Mouse (Mus musculus) gonadal fat pad, adult 2 months (tissue): ENCODE results near the gene Nrk. TPM values are rescaled to one million over a fixed set of nuclear protein-coding genes. Genes with fewer than 3 reads are reported as not detected.

Source experiments
- DNase-seq: peaks from one replicate; pipeline ENCODE4 v3.0.0-alpha.2; 2012; ENCODE audit warnings: low read depth
- polyA plus RNA-seq: library from polyadenylated mRNA; depleted of rRNA; stranded (reverse); fragments of >200 nt; gene quantifications from 2 replicates; pipeline ENCODE4 v1.2.3, GENCODE M21; 2012; rRNA removed

The Nrk gene
- polyA plus RNA-seq: 0.18 and 0.28 TPM in 2 replicates

DNA sequence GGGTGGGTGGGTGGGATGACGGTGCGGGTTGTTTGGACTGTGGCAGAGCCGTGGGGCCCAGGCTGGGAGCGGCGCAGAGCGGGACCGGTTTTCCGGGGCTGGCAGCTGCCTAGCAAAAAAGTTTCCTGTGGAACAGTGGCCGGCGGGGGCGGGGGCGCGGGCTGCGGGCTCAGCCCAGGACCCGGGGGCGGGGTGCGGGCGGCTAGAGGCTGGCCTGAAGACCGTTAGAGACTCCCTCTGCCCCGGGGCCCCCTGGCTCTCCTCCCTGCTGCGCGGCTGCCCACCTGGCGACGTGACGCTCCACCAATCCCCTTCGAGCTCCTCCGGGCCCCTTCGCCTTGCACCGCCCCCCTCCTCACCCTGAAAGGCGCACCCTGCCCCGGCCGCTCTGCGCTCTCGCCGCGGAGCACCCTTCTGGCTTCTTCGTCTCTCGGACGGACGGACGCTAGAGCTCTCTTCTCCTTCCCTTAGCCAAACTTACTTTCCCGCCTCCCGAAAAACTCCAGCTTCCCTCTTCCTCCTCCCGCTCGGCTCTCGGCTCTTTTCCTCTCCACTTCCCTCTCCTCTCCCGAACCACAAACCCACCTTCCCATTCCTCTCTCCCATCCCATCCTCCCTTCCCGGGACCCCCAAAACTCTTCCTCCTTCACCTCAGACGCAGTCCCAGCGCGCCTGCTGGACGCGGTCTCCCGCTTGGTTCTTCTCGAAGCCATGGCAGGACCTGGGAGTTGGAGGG is at the start of gene Nrk:
TSS of gene Nrk (plus strand) at position 390 of the 736 bp plus-strand sequence.
- DNase-seq: no peak

DNA sequence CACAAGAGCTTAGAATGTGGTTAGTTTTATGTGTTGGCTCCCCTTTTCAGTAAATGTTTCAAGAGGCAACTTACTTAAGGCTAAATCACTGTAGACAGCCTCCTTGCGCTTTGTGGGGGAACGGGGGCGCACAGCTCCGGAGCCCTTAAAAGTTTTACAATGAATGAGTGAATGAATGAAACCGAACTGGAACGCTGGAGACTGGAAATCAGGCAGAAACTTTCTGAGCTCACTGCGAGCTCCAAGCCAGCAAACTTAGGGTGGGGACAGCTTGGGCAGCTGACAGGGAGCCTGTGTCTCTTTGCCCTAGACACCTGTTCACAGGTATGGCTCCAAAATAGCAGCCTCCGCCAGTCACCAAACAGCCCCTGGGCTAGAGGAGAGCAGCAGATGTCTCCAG is 864 bp upstream of the Nrk start:
- DNase-seq: no peak

DNA sequence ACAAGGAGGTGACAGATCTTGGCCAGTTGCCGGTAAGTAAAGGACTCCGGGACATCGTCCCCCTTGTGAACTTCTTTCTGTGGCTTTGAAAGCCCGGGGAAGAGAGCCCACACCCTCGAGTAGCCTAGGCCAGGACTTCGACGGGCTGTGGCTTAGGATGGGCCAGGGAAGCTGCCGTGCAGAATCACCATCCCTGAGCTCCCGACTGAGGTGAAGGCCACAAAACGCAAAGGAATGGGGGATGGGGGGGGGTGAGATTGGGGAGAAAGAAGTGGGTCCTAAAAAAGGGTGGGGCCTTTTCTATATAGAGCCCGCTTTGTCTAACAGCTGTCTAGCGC is 516 bp downstream of the Nrk start:
- DNase-seq: no peak

DNA sequence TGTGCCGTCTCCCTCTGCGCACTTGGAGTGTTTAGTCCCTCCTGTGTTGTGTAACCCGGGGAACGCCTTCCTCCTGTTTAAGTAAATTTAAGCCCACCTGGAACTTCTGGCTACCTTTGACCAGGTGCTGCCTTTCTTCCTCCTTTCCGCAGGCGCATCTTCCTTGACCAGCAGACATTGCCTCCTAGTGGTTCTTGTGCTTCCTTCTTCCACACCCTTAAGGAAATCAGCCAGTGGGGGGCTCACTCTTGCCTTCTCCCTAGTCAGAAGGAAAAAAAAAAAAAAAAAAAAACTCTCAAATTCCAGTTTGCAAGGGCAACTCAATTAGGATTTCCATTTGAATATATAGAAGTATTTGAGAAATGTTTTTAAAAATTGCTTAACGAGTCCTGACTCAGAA is 4.8 kb downstream of the Nrk start:
- no peak for DNase-seq

DNA sequence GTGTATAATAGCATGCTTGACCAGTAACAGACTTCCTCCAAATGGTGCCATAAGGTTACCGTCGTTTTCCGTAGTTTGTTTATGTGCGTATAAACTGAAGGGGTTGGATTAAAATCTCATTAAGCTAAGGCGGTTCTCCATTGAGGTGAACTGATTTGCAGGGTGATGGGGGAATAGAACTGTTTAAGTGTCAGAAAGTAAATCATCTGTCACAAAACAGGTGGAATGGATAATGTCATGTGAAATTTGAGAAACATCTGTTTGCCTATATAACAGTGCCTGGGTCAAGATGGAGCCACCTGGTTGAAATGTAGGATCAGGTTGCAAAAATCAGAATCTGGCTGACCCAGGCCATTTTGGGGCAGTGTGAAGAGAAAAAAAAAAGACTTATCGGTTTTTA is 29.7 kb downstream of the Nrk start:
- DNase-seq: no peak

DNA sequence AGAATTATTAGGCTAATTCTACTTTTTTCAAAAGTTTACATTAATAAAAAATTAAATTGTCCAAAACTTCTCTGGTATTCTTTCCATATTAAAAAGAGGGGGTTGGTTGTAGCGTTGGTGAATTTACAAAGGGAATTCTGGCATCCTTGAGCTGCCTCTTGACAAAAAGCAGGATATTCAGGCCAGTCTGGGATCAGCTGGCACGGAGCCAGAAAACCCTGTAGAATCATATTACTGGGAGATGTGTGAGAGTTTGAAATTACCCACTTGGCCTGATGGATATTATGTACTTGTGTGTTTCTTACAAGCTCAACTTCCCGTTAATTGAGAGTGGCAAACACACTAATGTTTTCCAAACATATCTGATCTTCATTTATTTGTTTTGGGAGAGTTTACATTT is 46.5 kb downstream of the Nrk start:
- DNase-seq: no peak

DNA sequence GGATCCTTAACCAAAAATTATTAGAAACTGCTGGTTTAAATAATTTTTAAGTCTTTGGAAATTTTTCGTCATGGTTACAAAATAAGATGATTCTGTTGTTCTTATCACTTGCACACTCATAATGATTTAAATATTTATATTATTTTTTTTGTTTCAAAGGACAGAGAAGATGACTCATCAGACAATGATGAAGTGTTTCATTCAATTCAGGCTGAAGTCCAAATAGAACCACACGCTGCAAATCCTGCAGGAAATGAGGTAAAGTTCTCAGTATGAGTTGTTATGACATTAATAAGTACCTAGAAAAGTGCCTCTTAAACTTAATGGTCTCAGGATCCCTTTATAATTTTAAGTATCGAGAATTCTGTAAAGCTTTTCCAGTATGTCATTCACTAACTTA is 64.3 kb downstream of the Nrk start:
- no peak for DNase-seq

DNA sequence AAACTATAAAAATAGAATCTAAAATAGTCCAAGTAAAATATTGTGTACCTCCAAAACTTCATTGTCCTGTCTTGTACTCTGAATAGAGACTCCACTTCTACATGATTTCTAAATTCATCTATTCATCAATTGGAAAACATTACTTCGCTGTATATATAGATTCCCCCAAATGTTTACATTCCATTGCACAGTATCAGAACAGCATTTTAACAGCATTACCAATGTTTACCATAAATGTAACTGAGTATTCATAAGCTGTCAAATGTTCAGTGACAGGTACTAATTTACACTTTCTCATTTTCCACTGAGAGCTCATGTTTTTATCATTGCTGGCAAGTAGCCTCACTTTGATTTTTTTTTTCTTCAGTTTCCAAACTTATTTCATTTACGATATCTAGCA is 65.0 kb downstream of the Nrk start:
- DNase-seq: no peak

DNA sequence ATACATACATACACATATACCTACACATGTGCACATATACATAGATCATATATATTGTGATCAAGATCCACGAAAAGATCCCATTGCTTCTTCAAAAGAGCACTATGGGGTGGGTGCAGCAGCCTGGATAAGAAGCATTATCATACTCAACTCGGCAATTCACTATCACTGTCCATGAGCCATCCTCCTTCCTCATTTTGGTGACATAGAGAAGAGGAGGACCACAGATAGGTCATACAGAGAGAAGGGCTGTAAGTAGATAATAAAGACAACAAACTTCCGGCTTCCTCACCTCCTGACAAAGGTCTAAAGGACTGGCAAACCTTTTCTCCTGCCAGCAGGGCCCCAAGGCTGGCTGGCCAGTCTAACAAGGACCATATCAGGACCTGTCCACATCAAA is 100.3 kb downstream of the Nrk start:
- no peak for DNase-seq

DNA sequence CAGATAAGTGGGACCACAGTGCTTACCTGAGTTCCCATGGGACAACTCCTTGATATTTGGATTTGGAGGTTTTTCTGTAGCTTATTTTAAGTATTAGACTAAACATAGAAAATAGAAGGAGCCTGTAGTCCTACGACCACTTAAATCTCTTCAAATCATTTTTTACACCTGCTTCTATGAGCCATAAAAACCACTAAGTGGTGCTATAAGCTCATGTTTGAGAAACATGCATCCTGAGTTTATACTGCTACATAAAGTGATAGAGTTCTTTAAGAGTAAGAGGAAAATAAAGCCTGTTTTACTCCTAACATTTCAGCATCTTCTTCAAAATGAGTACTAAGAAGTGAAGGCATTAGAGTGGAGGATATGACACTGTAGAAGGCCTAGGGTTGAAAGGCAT is 102.3 kb downstream of the Nrk start:
- no peak for DNase-seq

DNA sequence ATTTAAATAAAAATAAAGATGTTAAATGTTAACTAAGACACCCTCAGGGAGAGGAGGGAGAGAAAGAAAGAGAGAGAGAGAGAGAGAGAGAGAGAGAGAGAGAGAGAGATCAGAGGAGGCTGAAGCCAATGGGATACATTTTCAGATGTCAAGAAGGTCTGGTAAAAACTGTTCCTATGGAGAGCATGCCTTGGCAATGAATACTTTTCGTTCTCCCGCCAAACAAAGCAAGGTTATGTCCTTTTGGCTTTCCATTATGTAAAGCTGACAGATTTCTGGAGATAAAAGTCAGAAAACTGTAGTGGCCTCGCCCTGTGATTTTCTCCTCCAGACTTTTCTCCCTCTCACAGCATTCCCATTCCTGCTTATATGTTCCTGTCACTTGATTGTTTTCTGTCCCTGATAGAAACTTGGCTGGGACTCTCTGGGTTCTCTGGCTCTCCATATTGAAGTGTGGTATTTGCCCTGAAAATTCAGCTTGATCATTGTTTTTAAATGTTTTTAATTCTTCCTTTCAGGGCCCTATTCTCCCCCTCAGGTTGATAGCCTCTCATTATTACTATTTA is 112.4 kb downstream of the Nrk start:
- no peak for DNase-seq

DNA sequence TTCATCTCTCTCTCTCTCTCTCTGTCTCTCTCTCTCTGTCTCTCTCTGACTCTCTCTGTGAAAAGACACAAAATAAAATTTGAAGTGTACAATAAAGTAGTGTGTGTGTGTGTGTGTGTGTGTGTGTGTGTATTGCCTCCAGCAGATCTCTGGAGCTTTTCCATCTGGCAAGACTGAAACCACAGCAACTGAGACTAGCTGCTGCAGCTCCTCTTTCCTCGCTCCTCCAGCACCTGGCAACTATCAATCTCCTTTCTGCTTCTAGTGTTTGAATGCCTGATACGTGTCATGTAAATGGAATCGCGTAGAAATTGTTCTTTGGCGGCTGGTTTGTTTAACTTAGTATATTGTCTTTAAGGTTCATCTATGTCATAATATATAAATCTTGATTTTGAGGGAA is 113.1 kb downstream of the Nrk start:
- no peak for DNase-seq

DNA sequence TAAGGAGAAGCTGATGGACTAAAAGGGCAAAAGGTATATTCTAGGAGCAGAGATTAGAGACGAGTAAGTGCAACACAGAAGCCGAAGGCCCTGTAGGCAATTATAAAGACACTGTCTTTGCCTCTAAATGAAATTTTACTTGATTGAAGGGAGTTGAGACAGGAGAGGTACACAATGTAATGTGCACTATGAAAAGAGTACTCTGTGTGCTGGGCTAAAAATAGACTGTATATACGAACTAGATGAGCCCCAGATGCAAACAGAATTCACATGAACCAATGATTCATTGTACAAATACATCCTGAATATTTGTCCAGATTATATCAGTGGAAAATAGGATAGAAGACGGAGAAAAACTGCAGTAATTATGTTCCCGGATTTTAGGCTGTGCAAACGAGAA is 113.7 kb downstream of the Nrk start:
- DNase-seq: no peak

DNA sequence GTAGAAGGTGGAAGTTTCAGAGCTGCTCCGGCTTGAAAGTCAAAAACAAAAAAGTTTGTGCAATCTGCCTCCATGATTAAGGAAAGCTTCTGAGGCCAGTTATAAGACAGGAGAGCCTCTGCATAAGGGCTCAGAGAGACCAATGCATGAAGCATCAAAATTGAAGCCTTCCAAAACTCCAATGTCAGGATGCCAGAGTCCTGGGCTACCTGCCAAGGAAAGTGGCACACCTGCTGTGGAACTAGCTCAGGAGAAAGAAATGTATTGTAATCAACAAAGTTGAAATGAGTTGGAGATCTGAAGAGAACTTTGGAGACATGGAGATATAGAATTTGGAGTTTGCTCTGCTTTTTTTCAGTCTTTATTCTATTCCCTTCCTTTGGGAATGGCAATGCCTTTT is 123.4 kb downstream of the Nrk start:
- no peak for DNase-seq

DNA sequence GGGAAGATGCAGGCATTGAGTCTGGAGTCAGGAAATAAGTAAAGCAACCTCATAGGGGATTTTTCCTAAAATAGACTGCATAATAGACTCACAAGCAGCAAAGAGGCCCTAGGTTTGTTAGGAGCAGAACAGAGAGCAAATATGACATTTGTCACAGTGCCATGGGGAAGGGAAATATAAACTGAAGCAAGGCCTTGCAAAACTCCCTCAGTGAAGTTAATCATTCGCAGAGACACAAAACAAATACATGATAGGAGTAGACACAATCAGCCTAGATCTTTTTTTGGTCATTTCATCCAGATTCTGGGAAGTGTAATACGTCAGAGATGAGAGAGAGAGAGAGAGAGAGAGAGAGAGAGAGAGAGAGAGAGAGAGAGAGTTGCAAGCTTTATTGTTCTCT is 125.1 kb downstream of the Nrk start:
- no peak for DNase-seq

DNA sequence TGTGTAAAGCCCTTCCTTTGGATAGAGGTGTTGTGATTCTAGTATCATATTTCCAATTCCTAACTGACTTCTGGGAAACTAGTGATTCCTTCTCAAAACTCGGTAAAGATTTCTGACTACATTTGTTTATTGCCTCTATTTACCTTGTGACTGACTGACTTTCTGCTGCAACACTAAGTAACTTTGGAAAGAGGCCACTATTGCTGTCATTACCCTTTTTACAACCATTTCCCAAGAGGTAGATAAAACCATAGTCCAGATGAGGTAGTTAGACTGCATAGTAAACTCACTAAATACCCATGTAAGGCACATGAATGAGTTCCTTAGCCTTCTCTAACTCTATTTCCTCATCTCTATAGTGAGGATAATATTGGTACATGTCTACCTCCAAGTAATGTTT is 126.9 kb downstream of the Nrk start:
- DNase-seq: no peak

DNA sequence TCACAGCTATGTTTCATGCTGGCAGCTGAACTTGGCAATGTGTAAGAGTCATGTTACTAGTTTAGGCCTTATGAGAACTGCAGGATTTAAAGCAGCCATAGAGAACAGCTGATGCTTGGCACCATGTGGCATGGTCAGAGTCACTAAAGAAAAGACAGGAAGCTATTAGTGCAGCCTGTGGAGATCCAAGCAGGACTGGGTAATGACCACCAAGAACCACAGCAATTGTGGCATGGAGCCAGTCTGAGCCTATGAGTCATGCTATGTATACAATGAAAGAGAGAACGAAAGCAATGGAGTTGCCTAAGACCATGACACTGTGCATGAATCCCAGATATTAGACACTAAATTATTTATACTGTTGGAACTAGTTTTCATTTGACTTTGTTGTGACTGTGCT is 137.7 kb downstream of the Nrk start:
- no peak for DNase-seq

DNA sequence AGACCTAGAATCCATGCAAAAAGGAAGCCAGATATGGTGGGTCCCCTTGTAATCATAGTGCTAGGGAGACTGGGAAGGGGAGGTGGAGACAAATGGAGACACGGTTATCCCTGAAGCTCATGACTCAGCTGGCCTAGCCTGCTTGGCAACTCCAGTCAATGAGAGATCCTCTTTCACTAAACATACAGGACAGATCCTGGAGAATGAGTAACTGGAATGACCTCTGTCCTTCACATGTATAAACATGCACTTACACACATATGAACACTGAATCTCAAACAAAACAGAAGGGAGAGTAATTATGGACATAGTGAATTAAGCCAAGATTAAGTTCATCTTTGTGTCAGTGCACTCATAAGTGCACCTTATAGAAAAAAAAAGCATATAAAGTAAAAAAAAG is 138.9 kb downstream of the Nrk start:
- DNase-seq: no peak

Other genes with a start within 250 kb of the Nrk start
- 0.16 and 0.25 TPM in 2 replicates for gene Serpina7, start 170.8 kb downstream of the Nrk start, polyA plus RNA-seq
- gene 4930513O06Rik, start 171.8 kb downstream of the Nrk start, polyA plus RNA-seq: not detected in 2 replicates